Mouse (Mus musculus) C2C12 (cell line): ENCODE measurements around the gene Hspa1b. TPM values are rescaled to one million over a fixed set of nuclear protein-coding genes. Genes with fewer than 3 reads are reported as not detected.
"Not testable (repeated sequence)": the region's sequence is repeated elsewhere in the genome, so short reads cannot be mapped to it uniquely, and the experiment has no call there.

ENCODE experiments used
- H3K27me3 ChIP-seq: one replicate; pipeline ENCODE4 v1.6.1; 2011; ENCODE audit not compliant: control insufficient read depth, insufficient read depth, insufficient read length
- H3K36me3 ChIP-seq: one replicate; pipeline ENCODE4 v1.6.1; 2011; ENCODE audit not compliant: control insufficient read depth, insufficient read depth
- H3K4me3 ChIP-seq: one replicate; pipeline ENCODE4 v1.5.1; 2011; ENCODE audit warnings: mild to moderate bottlenecking, control low read depth; ENCODE audit not compliant: poor library complexity, insufficient read depth, severe bottlenecking
- H3K79me2 ChIP-seq: one replicate; pipeline ENCODE4 v1.6.1; 2011; ENCODE audit not compliant: control insufficient read depth, insufficient read depth
- H3K79me3 ChIP-seq: one replicate; pipeline ENCODE4 v1.6.1; 2011; ENCODE audit warnings: low read depth, control low read depth
- H3ac ChIP-seq: one replicate; pipeline ENCODE3; 2011; ENCODE audit warnings: low read depth; ENCODE audit not compliant: control insufficient read depth, insufficient read length
- CEBPB ChIP-seq: IDR thresholded peaks from one replicate; pipeline ENCODE4 v1.6.1; 2011; ENCODE audit warnings: low read depth, mild to moderate bottlenecking, control low read depth, moderate library complexity
- CTCF ChIP-seq: IDR thresholded peaks from one replicate; pipeline ENCODE4 v1.5.1; 2011; ENCODE audit not compliant: control insufficient read depth, insufficient read depth, insufficient read length
- FOSL1 ChIP-seq: IDR thresholded peaks from one replicate; pipeline ENCODE4 v1.8.0; 2011; ENCODE audit warnings: mild to moderate bottlenecking, low read length; ENCODE audit not compliant: poor library complexity, insufficient read depth, severe bottlenecking
- MAX ChIP-seq: IDR thresholded peaks from one replicate; pipeline ENCODE4 v1.6.1; 2011; ENCODE audit warnings: mild to moderate bottlenecking, control low read depth
- MYOD1 ChIP-seq: IDR thresholded peaks from one replicate; pipeline ENCODE4 v1.6.1; 2011; ENCODE audit warnings: low read depth; ENCODE audit not compliant: control insufficient read depth, insufficient read length
- MYOG ChIP-seq: IDR thresholded peaks from one replicate; pipeline ENCODE4 v1.6.1; 2011; ENCODE audit not compliant: control insufficient read depth, insufficient read length; ENCODE audit errors: extremely low read depth
- USF1 ChIP-seq: IDR thresholded peaks from one replicate; pipeline ENCODE4 v1.6.1; 2011; ENCODE audit warnings: low read depth, mild to moderate bottlenecking, control low read depth, moderate library complexity
- polyA plus RNA-seq: library from polyadenylated mRNA; unstranded; fragments of >200 nt; fragmentation: generic; extraction: Trizol; gene quantifications from one replicate; pipeline ENCODE4 v1.2.1, GENCODE M21; 2012; ENCODE audit warnings: missing spikeins

Hspa1b gene
- polyA plus RNA-seq, 1 experiment, result 22.6 TPM

- no peak for TF ChIP-seq MYOD1
- Histone ChIP-seq H3K27me3 (no peaks in the 10 kb centered on the region), H3K79me2 (peaks cover 30% of the 10 kb centered on the region), H3K36me3 (peaks cover 28% of the 10 kb centered on the region), H3ac (peak overlapping the region; percentile 71), H3K4me3 (no peak overlapping the region), H3K79me3 (peaks cover 22% of the 10 kb centered on the region)
Measured at GRCm38 (mm10) chr17:34949553-34949969, 9.5 kb downstream of the Hspa1b start.

GRCm38 (mm10) chr17:34948721-34949552 is 10.1 kb downstream of the Hspa1b start:
- not testable (repeated sequence) for H3ac ChIP-seq, H3K4me3 ChIP-seq, H3K27me3 ChIP-seq
- Histone ChIP-seq H3K36me3 (peaks cover 28% of the 10 kb centered on the region), H3K79me3 (peaks cover 22% of the 10 kb centered on the region), H3K79me2 (peaks cover 30% of the 10 kb centered on the region)

DNA sequence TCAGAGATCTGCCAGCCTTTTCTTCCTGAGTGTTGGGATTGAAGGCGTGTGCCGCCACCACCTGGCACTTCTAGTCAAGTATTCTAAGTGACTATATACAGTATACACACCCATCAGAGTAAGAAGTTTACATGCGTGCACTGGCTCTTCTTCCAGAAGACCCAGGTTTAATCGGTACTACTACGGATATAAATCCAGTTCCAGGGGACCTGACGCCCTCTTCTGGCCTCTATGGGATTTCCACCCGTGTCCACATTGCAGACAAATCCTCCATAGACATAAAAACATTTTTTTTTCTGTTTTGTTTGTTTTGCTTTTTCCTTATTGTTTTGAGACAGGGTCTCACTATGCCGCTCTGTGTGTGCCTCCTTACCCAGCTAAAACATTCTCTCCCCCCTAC is 11.4 kb downstream of the Hspa1b start:
- Histone ChIP-seq H3K36me3 (peaks cover 28% of the 10 kb centered on the region), H3K4me3 (no peak overlapping the region), H3K27me3 (no peaks in the 10 kb centered on the region), H3K79me3 (peaks cover 22% of the 10 kb centered on the region), H3ac (no peak overlapping the region), H3K79me2 (peaks cover 30% of the 10 kb centered on the region)
- TF ChIP-seq FOSL1 (no peak), CTCF (peak; percentile 3)

- Histone ChIP-seq H3K79me3 (peaks cover 15% of the 10 kb centered on the region), H3K27me3 (no peaks in the 10 kb centered on the region), H3ac (no peak overlapping the region), H3K79me2 (peaks cover 22% of the 10 kb centered on the region), H3K4me3 (no peak overlapping the region), H3K36me3 (peaks cover 24% of the 10 kb centered on the region)
- no peak for TF ChIP-seq MYOD1
- TF ChIP-seq MAX, result no peak
Measured at GRCm38 (mm10) chr17:34946486-34947140, 12.4 kb downstream of the Hspa1b start.

GRCm38 (mm10) chr17:34944362-34944761 is 14.7 kb downstream of the Hspa1b start:
- Histone ChIP-seq H3ac (no peak overlapping the region), H3K79me2 (no peaks in the 10 kb centered on the region), H3K36me3 (peaks cover 2% of the 10 kb centered on the region), H3K79me3 (no peaks in the 10 kb centered on the region), H3K4me3 (no peak overlapping the region), H3K27me3 (no peaks in the 10 kb centered on the region)
- no peak for TF ChIP-seq FOSL1
- TF ChIP-seq MYOG, result no peak
- no peak for TF ChIP-seq MYOD1
- no peak for TF ChIP-seq CTCF
- no peak for TF ChIP-seq MAX
- TF ChIP-seq USF1, result no peak
- no peak for TF ChIP-seq CEBPB

DNA sequence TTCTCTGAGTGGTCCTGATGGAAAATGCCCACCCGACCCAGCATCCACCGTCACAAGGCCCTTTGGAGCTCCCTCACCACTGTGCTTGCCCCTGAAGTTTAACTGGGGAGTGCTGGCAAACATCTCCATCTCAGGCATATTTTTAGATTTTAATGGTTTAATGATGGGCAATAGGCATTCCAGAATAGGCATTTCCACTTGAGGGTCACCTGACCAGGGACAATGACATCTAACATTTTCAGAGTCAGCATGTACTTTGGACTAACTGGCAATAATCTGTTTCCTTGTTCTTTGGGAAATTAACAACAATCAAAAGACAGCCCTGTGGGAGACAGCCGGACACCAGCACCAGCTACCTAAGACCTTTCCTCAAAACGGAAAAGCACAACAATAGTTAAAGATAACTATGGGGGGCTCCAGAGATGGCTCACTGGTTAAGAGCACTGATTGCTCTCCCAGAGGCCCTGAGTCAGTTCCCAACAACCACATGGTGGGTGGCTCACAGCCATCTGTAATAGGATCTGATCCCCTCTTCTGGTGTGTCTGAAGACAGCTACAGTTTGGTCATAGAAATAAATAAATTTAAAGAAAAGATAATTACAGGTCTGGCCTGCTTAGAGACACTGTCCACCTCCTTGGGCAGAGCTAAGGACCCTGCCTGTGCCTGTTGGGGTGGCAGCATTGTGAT is 15.8 kb downstream of the Hspa1b start:
- Histone ChIP-seq H3K4me3 (no peak overlapping the region), H3K27me3 (no peaks in the 10 kb centered on the region), H3K79me3 (no peaks in the 10 kb centered on the region), H3K79me2 (no peaks in the 10 kb centered on the region), H3K36me3 (no peaks in the 10 kb centered on the region), H3ac (peak overlapping the region; percentile 22)
- peak; percentile 45 for TF ChIP-seq USF1
- no peak for TF ChIP-seq MYOD1
